Mouse (Mus musculus) brain, embryonic 14.5 days (tissue): Measurements from ENCODE around the gene Ypel4. TPM values are rescaled to one million over a fixed set of nuclear protein-coding genes. Genes with fewer than 3 reads are reported as not detected.
"Not testable (repeated sequence)": the region's sequence is repeated elsewhere in the genome, so short reads cannot be mapped to it uniquely, and the experiment has no call there.

ENCODE experiments used
- DNase-seq: peaks from one replicate; pipeline ENCODE4 v3.0.0-alpha.2; 2011; ENCODE audit warnings: low read depth
- CTCF ChIP-seq: fragments of 200-500 bp; IDR thresholded peaks from 2 replicates; pipeline ENCODE4 v1.5.1; 2012; ENCODE audit warnings: inconsistent platforms, mild to moderate bottlenecking, moderate library complexity, borderline replicate concordance; ENCODE audit not compliant: insufficient read depth, insufficient read length; ENCODE audit errors: extremely low read depth
- POLR2A ChIP-seq: fragments of 200-500 bp; IDR thresholded peaks from 2 replicates; pipeline ENCODE4 v1.6.1; 2012; ENCODE audit warnings: mild to moderate bottlenecking, inconsistent platforms, borderline replicate concordance; ENCODE audit not compliant: poor library complexity, insufficient read depth, insufficient read length, severe bottlenecking; ENCODE audit errors: extremely low read depth
- polyA plus RNA-seq: library from polyadenylated mRNA; depleted of rRNA; stranded (reverse); fragments of >200 nt; gene quantifications from 2 replicates; pipeline ENCODE4 v1.2.3, GENCODE M21; 2012

The Ypel4 gene
- polyA plus RNA-seq, 1 experiment: 41.7 TPM

GRCm38 (mm10) chr2:84715562-84716361 is 18.1 kb upstream of the Ypel4 start:
- peak; percentile 99 for DNase-seq

DNA sequence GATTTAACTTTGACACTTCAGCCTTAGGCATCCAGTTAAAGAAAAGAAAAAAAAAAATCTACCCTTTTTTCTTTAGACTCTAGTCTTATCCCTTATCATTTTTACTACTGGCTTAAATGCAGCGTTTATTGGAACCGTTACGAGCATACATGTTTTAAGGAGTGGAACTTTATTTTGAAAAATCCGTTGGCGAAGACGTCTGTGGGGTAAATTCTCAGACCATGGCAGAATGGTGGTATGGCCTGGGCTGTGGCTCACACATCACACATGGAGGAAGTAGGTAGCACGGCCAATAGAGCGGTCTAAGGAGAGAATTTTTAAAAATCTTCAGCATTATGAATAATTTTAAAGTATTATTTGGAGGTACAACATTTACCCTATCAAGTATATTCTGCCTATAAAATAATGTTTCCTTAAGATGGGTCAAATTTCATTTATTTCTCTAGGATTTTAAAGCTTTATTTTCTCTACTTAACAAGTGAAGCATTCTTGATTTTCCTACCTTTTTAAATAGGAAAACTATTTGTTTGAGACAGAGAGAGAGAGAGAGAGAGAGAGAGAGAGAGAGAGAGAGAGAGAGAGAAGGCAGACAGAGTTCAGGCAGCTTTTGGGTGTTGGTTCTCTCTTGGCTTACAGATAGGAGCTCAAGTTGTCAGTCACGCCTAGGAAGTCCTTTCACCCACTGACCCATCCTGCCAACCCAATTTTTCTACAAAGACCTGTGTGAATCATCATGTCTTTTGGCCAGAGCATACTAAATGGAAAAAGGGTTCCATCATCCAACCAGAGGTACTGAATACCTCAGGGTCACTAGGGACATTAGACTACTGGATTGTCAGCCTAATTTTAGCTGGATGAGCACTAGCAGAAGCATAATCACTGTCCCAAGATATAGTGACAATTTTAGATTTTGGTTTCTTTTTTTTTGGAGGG is 17.2 kb upstream of the Ypel4 start:
- TF ChIP-seq POLR2A (no peak), CTCF (no peak)
- no peak for DNase-seq

More at GRCm38 (mm10) chr2:84715562-84716361, 18.1 kb upstream of the Ypel4 start:
- TF ChIP-seq POLR2A: no peak

- no peak for TF ChIP-seq CTCF
- no peak for TF ChIP-seq POLR2A
- DNase-seq: no peak
Observed at GRCm38 (mm10) chr2:84717357-84717756, 16.5 kb upstream of the Ypel4 start.

DNA sequence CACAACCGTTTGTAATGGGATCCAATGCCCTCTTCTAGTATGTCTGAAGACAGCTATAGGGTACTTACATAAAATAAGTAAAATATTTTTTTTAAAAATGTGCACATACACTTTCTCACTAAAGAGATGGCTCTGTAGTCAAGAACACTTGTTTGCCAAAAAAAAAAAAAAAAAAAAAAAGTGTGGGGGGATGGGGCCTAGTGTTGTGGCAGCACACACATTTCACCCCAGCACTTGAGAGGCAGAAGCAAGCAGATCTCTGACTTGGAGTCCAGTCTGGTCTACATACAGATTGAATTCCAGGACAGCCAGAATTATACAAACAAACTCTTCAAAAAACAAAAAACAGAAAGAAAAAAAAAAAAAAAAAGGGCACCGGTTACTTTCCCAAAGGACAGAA is 13.1 kb upstream of the Ypel4 start:
- TF ChIP-seq CTCF: no peak
- no peak for TF ChIP-seq POLR2A
- no peak for DNase-seq

GRCm38 (mm10) chr2:84721182-84721581 is 12.7 kb upstream of the Ypel4 start:
- DNase-seq: no peak
- no peak for TF ChIP-seq POLR2A
- TF ChIP-seq CTCF: no peak

GRCm38 (mm10) chr2:84723856-84724255 is 10.0 kb upstream of the Ypel4 start:
- no peak for DNase-seq
- no peak for TF ChIP-seq CTCF
- no peak for TF ChIP-seq POLR2A

- TF ChIP-seq POLR2A (no peak), CTCF (no peak)
- no peak for DNase-seq
Observed at GRCm38 (mm10) chr2:84725770-84726169, 8.1 kb upstream of the Ypel4 start.

GRCm38 (mm10) chr2:84726716-84727115 is 7.1 kb upstream of the Ypel4 start:
- no peak for DNase-seq
- TF ChIP-seq CTCF (no peak), POLR2A (no peak)

- DNase-seq: peak; percentile 99
- peak; percentile 42; the same call in 1 of the 2 replicates for TF ChIP-seq POLR2A
- TF ChIP-seq CTCF: no peak
Observed at GRCm38 (mm10) chr2:84727172-84727858, 6.5 kb upstream of the Ypel4 start, which contains the start of gene Clp1. TSS of gene Clp1 (minus strand) at chr2:84727350.

GRCm38 (mm10) chr2:84728191-84728590 is 5.7 kb upstream of the Ypel4 start:
- DNase-seq: not testable (repeated sequence)

GRCm38 (mm10) chr2:84731206-84731605 is 2.7 kb upstream of the Ypel4 start:
- DNase-seq: no peak
- TF ChIP-seq POLR2A: no peak
- TF ChIP-seq CTCF: no peak
